Mouse (Mus musculus) thymus, adult 2 months (tissue): Measurements from ENCODE around the gene Tsku. TPM values are rescaled to one million over a fixed set of nuclear protein-coding genes. Genes with fewer than 3 reads are reported as not detected.

Source experiments
- DNase-seq: peaks from one replicate; pipeline ENCODE4 v3.0.0; 2021
- H3K27ac ChIP-seq: fragments of 200-500 bp; 2 replicates; pipeline ENCODE4 v1.5.1; 2012; ENCODE audit warnings: low read length, control low read depth; ENCODE audit not compliant: control insufficient read depth, insufficient read depth
- H3K27me3 ChIP-seq: fragments of 200-500 bp; 2 replicates; pipeline ENCODE4 v1.6.1; 2012; ENCODE audit warnings: mild to moderate bottlenecking, low read length, moderate library complexity, mixed read lengths; ENCODE audit not compliant: control insufficient read depth, insufficient read depth
- H3K36me3 ChIP-seq: fragments of 200-500 bp; 2 replicates; pipeline ENCODE4 v1.6.1; 2012; ENCODE audit warnings: mild to moderate bottlenecking, low read length, moderate library complexity; ENCODE audit not compliant: control insufficient read depth, insufficient read depth
- H3K4me1 ChIP-seq: fragments of 200-500 bp; replicated peaks from 2 replicates; pipeline ENCODE4 v1.6.1; 2012; ENCODE audit warnings: low read length; ENCODE audit not compliant: control insufficient read depth, insufficient read depth
- H3K4me3 ChIP-seq: fragments of 200-500 bp; 2 replicates; pipeline ENCODE4 v1.5.1; 2012; ENCODE audit warnings: mild to moderate bottlenecking, low read length, control low read depth, moderate library complexity; ENCODE audit not compliant: control insufficient read depth, insufficient read depth
- CTCF ChIP-seq: fragments of 200-500 bp; IDR thresholded peaks from 2 replicates; pipeline ENCODE4 v1.5.1; 2012; ENCODE audit warnings: mild to moderate bottlenecking, control low read depth, low read length, moderate library complexity, borderline replicate concordance; ENCODE audit not compliant: control insufficient read depth, poor library complexity, insufficient read depth; ENCODE audit errors: extremely low read depth
- POLR2A ChIP-seq: fragments of 200-500 bp; IDR thresholded peaks from 2 replicates; pipeline ENCODE4 v1.6.1; 2012; ENCODE audit warnings: mild to moderate bottlenecking, low read length, control low read depth, moderate library complexity; ENCODE audit not compliant: control insufficient read depth, poor library complexity, insufficient read depth; ENCODE audit errors: extremely low read depth
- WGBS: fragments of 180-500 bp; shearing (Covaris S2); methylation state at CpG from one replicate; pipeline ENCODE4 v1.1.7; 2018; 5-methylcytosine and 5-hydroxymethylcytosine counted together
- polyA plus RNA-seq: library from polyadenylated mRNA; depleted of rRNA; stranded (reverse); fragments of >200 nt; gene quantifications from 2 replicates; pipeline ENCODE4 v1.2.3, GENCODE M21; 2012

Tsku gene
- polyA plus RNA-seq, 1 experiment, result 11.1 TPM

DNA sequence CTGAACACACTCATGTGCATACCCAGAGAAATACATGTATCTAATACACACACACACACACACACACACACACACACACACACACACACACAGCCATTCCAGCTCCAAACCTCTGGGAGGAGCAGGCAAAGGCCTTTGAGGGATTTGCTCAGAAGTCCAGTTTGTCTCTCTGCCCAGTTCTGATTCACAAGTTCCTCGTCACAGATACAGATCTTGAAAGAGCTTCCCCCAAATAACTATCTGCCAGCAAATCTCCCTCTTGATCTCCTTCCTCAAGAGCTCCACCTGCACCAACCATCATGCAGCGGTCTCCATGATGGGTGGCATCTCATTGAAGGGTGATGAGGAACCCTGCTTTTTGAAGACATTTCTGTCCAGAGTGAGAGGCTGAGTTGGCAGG, 29.4 kb upstream of the Tsku start:
- DNase-seq, result no peak
- no peaks in the 10 kb centered on the region for H3K27me3 ChIP-seq
- no peak for TF ChIP-seq POLR2A
- TF ChIP-seq CTCF, result no peak
- no peak overlapping the region for H3K4me3 ChIP-seq
- H3K4me1 ChIP-seq, result no peaks in the 10 kb centered on the region
- WGBS, result 13% methylated on average over 2 of the region's 2 CpGs
- H3K36me3 ChIP-seq, result no peaks in the 10 kb centered on the region
- no peak overlapping the region for H3K27ac ChIP-seq

DNA sequence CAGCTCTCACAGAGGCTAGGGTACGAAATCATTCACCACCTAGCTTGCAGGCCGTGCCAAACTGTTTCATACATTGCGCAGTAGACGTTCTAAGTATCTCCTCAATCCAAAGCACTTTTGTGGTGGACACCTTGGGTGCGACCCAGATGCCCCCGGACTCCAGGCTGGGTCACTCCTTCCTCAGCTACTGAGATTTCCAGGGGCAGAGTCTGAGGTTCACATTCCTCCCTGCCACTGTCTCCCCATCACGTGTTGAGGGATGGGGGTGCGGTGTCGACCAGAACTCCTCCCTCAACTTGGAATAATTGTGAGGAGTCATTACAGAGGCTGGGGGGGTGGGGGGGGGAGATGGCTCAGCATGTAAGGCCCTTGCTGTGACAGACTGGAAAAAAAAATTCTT, 28.5 kb upstream of the Tsku start:
- Histone ChIP-seq H3K36me3 (no peaks in the 10 kb centered on the region), H3K4me1 (no peaks in the 10 kb centered on the region), H3K27ac (no peak overlapping the region), H3K4me3 (no peak overlapping the region), H3K27me3 (no peaks in the 10 kb centered on the region)
- no peak for TF ChIP-seq POLR2A
- TF ChIP-seq CTCF, result no peak
- DNase-seq, result no peak
- 93% methylated on average over 9 of the region's 9 CpGs for WGBS

DNA sequence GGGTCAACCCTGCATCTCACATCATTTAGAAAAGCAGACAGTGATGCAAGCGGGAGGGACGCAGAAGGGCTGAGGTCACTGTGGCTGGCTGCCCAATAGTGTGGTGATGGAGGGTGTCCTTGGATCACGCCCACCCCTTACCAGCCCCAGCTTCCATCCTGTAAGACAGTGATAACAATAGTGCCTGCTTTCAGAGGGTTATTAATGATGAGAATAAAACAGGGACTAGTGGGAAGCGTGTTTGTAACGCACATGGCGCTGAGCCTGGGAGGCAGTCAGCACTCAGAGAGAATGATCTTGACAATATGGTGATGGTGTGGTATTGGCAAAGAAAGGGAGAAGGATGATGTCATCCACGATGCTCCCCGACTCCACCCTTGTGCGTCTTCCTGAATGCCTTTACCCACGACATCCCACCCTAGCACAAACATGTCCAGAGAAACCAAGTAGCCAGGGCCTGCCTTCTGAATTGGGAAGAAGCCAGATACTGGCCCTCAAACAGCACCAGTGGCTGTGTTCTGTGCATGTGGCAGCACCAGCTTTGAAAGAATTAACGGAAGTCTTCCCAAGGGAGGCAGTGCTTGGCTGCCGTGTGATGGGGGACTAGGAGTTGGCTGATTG, 27.9 kb upstream of the Tsku start:
- H3K27me3 ChIP-seq, result no peaks in the 10 kb centered on the region
- 91% methylated on average over 12 of the region's 12 CpGs for WGBS
- DNase-seq, result no peak

DNA sequence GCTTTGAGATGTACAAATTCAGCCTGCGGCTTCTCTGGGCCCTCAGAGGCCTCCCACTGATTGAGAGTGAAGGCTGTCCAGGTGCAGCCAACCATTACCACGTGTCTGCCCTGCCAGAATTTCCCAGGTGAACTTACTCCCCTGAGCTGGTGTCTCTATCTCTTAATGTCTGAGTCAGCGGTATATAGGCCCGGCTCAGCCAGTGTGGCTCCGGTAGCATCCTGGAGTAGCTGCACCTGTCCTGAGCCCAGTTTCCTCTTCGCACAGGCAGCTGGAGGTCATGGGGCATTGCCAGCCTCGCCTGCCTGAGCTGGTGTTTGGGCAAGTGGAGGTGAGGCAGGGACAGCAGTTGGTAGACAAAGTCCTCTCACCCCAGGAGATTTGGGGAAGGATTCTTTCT, 26.1 kb upstream of the Tsku start:
- H3K27ac ChIP-seq, result no peak overlapping the region
- H3K36me3 ChIP-seq, result no peaks in the 10 kb centered on the region
- TF ChIP-seq CTCF (no peak), POLR2A (no peak)
- no peak for DNase-seq
- H3K4me1 ChIP-seq, result no peaks in the 10 kb centered on the region
- no peaks in the 10 kb centered on the region for H3K27me3 ChIP-seq
- WGBS, result 85% methylated on average over 7 of the region's 7 CpGs
- H3K4me3 ChIP-seq, result no peak overlapping the region

More for the DNA sequence above, 27.9 kb upstream of the Tsku start:
- Histone ChIP-seq H3K4me1 (no peaks in the 10 kb centered on the region), H3K36me3 (no peaks in the 10 kb centered on the region), H3K4me3 (no peak overlapping the region), H3K27ac (no peak overlapping the region)
- TF ChIP-seq CTCF, result no peak
- TF ChIP-seq POLR2A, result no peak

- no peak for DNase-seq
- no peak for TF ChIP-seq POLR2A
- TF ChIP-seq CTCF, result no peak
- Histone ChIP-seq H3K27ac (no peak overlapping the region), H3K36me3 (no peaks in the 10 kb centered on the region), H3K27me3 (no peaks in the 10 kb centered on the region), H3K4me1 (no peaks in the 10 kb centered on the region), H3K4me3 (no peak overlapping the region)
- WGBS, result 19% methylated on average over 1 of the region's 1 CpGs
Observed at GRCm38 (mm10) chr7:98385168-98385567, 24.0 kb upstream of the Tsku start.

- no peaks in the 10 kb centered on the region for H3K27me3 ChIP-seq
- H3K4me3 ChIP-seq, result no peak overlapping the region
- DNase-seq, result no peak
- WGBS, result 83% methylated on average over 4 of the region's 4 CpGs
- H3K27ac ChIP-seq, result no peak overlapping the region
- H3K36me3 ChIP-seq, result no peaks in the 10 kb centered on the region
- no peaks in the 10 kb centered on the region for H3K4me1 ChIP-seq
- TF ChIP-seq CTCF (no peak), POLR2A (no peak)
Observed at GRCm38 (mm10) chr7:98383337-98383736, 22.2 kb upstream of the Tsku start.

GRCm38 (mm10) chr7:98382784-98383183, 21.7 kb upstream of the Tsku start:
- no peak overlapping the region for H3K27ac ChIP-seq
- H3K4me1 ChIP-seq, result no peaks in the 10 kb centered on the region
- no peak for DNase-seq
- H3K4me3 ChIP-seq, result no peak overlapping the region
- H3K36me3 ChIP-seq, result no peaks in the 10 kb centered on the region
- 69% methylated on average over 6 of the region's 6 CpGs for WGBS
- TF ChIP-seq POLR2A (no peak), CTCF (no peak)
- H3K27me3 ChIP-seq, result no peaks in the 10 kb centered on the region
